Mouse (Mus musculus): ENCODE measurements around the gene Tor2a.

The Tor2a gene

GRCm38 (mm10) chr2:32757056-32757845 is at the start of gene Tor2a:
TSS of gene Tor2a (plus strand) at chr2:32757234.
- DNase-seq (ENCODE audit: low spot score in 2 of 2) = peak; percentile 95 to 97

- no peak for DNase-seq (ENCODE audit: low spot score in 2 of 2)
Observed at GRCm38 (mm10) chr2:32708643-32709042, 48.4 kb upstream of the Tor2a start.

DNA sequence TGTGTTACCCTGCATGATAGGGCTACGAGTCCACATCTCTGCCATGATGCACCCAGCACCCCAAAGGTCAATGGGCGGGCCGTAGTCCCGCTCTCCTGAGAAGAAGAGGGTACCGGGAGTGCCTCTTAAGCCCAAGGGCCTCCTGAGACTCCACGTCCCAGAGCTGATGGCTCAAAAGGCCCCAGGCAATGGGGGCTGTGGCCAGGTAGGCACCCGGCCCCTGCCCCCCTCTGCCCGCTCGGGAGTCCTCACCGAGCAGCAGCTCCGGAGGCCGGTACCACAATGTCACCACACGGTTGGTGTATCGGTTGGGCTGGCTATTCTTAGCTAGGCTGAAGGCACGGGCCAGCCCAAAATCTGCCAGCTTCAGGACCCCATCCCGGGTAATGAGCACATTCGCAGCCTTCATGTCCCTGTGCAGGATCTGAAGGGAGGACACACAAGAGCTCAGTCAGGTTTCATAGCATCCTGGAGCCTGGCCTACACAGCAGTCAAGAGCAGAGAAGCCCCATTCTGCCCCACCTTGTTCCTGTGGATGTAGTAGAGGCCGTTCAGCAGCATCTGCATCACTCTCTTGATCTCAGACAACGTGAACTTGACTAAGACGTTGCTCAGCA is 47.4 kb upstream of the Tor2a start:
- DNase-seq (ENCODE audit: low spot score in 2 of 2) = no peak

DNA sequence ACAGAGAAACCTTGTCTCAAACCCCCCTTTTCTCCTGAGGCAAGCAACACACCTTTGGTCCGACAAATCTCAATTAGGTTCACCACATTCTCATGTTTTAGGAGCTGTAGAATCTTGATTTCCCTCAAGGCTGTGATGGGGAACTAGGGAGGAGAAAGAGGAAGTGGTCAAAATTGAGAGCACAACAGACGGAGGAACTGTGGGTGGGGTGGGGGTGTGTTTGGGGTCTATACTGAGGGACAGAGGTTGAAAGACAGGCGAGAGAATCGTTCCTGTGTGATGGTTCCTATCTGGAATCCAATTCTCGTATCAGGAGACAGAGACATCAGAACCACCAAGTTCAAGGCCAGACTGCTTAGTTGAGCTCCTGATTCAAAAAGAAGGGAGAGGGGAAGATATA is 46.6 kb upstream of the Tor2a start:
- DNase-seq (ENCODE audit: low spot score in 2 of 2) = no peak

DNA sequence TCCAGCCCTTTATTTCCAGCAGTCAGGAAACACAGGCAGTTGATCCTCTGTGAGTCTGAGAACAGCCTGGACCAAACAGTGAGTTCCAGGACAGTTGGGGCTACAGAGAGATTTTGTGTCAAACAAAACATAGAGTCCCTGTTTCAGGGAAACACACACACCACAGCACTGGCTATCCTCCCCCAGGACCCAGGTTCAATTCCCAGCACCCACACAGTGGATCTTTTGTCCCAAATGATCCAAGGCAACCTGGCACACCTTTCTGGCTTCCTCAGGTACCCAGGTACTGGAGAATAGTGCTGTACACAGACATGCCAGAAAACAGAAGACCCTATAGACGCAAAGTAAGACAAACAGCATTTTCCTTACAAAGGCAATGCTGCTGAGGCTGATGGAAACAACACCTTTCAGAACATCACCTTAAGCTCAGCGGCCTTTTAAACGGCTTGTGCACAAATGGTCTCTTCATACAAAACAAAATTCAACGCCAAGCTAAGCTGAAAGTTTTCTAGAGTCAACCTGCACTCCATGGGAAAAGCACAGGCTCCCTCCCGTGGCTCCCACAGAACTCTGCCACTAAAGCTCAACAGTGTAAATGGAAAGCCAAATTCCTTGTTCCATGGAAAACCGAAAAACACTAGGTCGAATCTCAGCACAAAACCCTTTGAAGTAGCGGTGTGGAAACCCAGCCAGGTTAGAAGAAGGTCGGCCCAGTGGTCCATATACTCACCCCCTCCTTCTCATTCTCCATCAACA is 45.6 kb upstream of the Tor2a start:
- no peak for DNase-seq (ENCODE audit: low spot score in 2 of 2)

DNA sequence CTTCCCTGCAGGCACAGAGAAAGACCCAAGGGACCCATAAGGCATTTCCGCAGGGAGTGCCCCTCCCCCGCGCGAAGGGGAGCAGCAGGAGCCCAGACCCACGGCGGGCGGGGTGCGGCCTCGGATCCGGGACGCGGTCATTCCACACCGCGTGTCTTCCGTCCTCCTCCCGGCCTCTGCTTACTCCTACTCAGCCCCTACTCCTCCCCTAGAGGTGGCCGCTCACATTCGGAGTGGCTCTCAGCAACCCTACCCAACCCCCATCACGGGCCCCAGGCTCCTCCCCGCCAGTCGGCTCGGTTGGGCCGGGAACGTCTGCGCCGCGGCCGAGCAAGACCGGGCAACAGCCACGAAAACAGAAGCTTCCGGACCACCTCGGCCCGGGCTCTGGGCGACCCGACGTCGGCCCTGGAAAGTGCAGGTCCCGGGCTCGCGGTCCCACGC is 44.9 kb upstream of the Tor2a start:
- DNase-seq (ENCODE audit: low spot score in 2 of 2) = peak in 1 of 2 experiments; percentile 36

GRCm38 (mm10) chr2:32712586-32712933 is 44.5 kb upstream of the Tor2a start:
- DNase-seq (ENCODE audit: low spot score in 2 of 2) = peak; percentile 88 to 89

DNA sequence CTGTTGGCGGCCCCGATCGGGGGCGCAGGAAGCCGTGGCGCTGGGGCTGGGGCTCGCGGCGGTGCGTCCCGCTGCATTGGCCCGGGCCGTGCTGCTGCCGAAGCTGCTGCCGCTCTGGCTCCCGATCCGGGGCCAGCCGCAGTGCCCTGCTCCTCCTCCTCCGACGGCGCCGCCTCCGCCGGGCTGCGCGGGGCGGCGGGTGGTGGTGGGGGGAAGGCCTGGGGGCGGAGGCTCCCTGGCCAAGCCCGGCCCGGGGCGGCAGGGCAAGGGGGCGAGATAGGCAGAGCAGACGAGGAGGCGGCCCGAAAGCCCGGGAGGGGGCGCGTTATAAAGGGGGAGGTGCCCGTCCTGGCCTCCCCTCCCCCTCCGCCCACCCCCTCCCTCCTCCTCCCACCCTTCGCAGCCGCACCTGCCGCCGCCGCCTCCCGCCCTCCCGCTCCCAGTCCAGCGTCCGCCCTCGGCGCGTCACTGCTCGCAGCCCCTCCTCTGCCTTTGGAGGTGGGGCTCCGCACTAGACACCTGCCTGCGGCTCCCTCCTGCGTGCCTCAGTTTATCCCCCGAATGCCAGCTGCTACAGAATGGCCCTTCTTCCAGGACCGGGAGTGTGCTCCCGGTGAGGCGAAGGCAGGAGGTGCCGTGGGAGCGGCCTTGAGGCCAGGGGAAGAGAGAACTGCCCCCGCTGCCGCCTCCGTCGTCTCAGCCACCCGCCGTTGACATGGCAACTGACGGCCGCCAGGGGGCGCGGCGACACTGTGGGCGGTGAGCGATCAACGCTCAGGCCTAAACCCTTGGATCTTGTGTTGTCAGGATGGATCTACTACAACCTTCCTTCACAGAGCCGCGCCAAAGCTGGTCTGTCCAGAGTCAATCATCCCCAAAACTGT is 43.9 kb upstream of the Tor2a start, which contains the start of gene Cdk9:
Cdk9 (minus strand) TSS at position 143 of the 884 bp plus-strand sequence.
- peak; percentile 87 to 88 for DNase-seq (ENCODE audit: low spot score in 2 of 2)

GRCm38 (mm10) chr2:32714117-32714986 is 42.7 kb upstream of the Tor2a start:
- no peak for DNase-seq (ENCODE audit: low spot score in 2 of 2)

DNA sequence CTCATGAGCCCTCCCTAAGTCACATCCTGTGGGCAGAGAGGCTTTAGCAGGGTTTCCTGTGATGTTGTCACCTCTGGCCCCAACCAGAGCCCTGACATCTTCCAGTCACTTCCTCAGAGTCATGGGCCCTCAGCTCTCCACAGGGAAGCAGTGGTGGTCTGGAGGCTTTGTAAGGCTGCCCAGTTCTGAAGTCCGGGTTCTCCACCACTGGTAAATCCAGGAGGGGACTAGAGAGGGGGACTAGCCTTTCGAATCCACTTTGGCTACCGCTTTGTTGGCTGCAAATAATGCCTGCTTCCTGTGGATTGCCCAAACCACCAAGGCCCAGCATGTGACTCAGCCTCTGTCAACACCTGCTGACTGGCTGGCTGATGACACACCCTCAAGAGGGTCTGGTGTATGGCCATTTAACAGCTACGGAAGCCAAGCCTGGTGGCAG is 42.0 kb upstream of the Tor2a start:
- no peak for DNase-seq (ENCODE audit: low spot score in 2 of 2)

- peak in 1 of 2 experiments; percentile 20 for DNase-seq (ENCODE audit: low spot score in 2 of 2)
Observed at GRCm38 (mm10) chr2:32718761-32719160, 38.3 kb upstream of the Tor2a start.

DNA sequence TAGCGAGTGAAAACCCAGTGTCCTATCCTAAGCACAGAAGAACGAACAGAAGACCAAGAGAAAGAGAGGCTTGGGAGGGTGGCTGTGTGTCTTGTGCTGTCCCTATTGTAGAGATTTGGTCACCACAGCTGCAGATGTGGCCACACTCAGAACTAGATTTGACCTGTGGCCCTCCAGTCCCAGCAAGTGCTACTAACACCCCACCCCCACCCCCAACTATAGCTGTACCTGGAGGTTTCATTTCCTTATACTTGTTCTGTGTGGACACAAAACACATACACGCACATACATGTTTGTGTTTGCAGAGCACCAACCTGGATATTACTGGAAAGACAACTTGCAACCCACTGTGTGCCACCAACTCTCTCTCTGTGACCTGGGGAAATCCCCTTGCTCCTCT is 37.0 kb upstream of the Tor2a start:
- no peak for DNase-seq (ENCODE audit: low spot score in 2 of 2)

DNA sequence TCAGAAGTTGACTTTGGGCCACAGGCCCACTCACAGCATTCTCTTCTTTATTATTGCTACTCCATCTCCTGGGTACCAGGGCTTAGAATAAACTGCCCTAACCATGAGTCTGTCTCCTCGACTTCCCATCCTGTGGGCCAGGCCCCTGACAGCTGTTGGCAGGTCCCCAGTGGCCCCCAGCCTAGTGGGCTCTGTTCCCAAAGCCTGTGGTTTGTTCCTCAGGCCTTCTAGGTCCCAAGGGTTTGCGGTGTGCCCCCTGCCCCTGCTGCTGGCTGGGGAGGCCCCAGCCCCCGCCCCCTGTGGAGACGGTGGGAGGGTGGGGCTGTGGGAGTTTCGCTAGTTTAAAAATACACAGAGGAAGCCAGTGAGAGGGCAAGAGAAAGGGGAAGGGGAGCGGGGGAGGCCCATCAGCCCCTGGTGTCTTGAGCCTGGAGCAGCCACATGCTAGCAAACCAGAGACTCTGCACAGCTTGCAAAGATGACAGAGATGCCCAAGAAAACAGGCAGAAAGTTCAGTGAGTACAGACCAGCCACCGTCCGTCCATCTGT is 36.3 kb upstream of the Tor2a start, which contains the start of gene Sh2d3c:
Sh2d3c (plus strand) TSS at position 375 of the 549 bp plus-strand sequence.
- DNase-seq (ENCODE audit: low spot score in 2 of 2) = no peak

- no peak for DNase-seq (ENCODE audit: low spot score in 2 of 2)
Observed at GRCm38 (mm10) chr2:32722046-32722445, 35.0 kb upstream of the Tor2a start.

DNA sequence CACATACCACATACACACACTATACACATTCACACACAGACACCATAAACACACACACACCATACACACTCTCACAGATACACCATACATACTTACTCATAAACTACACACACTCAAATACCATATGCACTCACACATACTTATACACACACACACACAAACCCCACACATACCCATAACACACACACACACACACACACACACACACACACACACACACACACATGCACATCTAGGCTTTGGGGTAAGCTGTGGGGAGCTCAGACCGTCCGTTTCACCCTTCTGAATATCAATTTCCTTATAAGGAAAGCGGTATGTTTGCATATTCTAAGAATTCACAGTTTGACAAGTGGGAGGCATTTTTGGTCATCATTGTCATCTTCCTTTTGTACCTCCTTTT is 34.5 kb upstream of the Tor2a start:
- no peak for DNase-seq (ENCODE audit: low spot score in 2 of 2)

DNA sequence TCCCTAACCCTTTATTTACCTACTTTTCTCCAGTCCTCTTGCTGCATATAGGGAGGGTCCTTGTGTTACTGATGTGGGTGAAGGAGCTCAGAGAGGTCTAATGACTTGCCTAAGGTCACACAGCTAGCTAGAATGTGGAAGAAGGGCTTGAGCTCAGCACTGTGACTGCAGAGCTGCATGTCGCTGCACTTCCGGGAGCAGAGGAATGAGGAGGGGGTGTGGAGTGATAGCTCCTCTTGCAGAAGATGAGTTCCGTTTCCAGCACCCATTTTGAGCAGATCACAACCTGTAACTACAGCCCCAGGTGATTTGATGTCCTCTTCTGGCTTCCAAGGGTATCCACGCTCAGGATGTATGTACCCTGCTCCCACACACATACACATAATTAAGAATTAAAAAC is 32.9 kb upstream of the Tor2a start:
- no peak for DNase-seq (ENCODE audit: low spot score in 2 of 2)

DNA sequence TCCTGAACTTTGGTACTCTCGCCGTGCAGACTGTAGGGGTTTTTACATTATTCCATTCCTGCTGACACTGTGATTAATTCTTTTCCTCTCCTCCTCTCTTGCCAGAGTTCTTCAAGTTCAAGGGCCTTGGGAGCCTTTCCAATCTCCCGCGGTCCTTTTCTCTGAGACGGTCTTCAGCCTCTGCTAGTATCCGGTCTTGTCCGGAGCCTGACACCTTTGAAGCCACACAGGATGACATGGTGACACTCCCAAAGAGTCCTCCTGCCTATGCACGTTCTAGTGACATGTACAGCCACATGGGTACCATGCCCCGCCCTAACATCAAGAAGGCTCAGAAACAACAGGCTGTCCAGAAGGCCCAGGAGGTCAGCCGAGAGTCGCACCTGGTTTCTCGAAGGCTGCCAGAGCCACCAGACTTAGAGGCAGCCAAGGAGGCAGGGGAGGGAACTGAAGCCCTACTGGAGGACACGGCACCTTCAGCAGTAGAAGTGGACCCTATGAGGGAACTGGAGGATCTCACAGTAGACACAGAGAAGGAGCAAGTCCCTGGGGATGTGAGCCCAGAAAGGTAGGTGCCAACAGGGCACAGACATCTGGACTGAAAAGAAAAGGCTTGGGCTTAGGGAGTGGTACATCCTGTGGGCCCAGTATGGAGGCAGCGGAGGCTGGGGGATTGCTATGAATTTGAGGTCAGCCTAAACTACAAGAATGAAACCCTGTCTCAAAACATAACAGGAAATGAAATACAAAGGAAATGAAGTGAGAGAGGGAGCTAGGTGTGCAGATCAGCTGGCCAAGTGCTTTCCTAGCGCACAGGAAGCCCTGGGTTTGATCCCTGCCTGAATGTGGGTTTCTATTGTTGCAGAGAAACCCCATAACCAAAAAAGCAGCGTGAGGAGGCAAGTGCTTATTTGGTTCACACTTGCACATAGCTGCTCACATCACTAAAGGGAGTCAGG is 31.9 kb upstream of the Tor2a start:
- no peak for DNase-seq (ENCODE audit: low spot score in 2 of 2)

DNA sequence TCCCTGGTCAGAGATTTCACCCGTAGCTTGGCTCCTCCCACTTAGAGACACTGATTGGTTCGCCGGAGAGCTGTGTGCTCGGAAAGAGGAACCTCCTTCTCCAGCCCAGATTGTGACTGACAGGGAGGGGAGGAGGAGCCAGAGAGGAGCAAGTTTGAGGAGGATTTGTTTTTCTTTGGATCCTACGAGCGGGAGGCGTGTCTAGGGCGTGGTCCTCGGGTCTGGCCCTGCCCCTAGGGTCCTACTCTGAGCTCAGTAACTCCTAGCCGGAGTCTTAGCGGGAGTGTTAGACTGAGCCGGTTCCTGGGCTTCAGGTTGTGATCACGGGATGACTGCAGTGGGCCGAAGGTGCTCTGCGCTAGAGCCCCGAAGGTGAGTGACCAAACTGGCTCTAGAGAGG is 29.6 kb upstream of the Tor2a start:
- peak; percentile 76 to 86 for DNase-seq (ENCODE audit: low spot score in 2 of 2)

DNA sequence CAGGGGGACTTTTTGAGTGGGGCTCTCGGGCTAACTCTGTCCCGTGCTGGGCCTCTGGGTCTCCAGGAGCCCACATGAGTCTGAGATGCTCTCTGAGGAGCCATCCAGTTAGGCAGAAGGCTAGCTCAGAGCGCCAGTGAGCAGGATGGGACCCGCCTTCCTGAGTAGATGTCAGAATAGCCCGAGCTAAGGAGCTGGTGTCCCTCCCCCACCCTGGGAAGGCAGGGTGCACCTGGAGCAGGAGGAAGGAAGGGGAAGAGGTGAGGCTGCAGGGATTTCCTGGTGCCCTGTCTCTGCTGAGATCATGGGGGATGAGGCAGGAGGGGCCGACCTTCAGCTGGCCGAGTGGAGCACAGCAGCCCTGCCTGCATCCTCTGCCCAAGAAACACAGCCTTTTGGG is 28.6 kb upstream of the Tor2a start:
- no peak for DNase-seq (ENCODE audit: low spot score in 2 of 2)

Data from right cerebral cortex, postnatal 36 days (tissue).